Mouse (Mus musculus) thymus, adult 18-20 months (tissue): ENCODE measurements around the gene Ank3.

Experiments
- DNase-seq, 2 experiments: peaks; one replicate each; pipeline ENCODE4 v3.0.0; 2022; ENCODE audit warnings: mixed read lengths in 2 of 2

Gene Ank3

DNA sequence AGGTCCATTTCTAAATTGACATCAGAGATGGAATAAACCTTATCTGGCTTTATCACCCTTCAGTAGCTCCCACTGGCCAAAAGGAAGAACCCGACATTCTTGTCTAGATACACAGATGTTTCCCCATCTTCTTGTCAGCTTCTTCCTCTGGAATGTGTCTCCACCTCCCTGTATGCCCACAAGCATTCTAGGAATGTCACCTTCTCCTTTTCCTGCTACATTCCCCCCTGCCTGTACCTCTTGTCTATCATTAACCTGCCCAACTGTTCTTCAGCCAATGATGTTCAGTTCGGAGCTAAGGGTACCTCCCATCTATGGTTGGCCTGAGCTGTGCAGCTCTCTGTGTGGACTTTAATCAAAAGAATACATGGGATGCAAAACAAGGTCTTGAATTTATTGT, 272.4 kb downstream of the Ank3 start:
- DNase-seq: no peak

DNA sequence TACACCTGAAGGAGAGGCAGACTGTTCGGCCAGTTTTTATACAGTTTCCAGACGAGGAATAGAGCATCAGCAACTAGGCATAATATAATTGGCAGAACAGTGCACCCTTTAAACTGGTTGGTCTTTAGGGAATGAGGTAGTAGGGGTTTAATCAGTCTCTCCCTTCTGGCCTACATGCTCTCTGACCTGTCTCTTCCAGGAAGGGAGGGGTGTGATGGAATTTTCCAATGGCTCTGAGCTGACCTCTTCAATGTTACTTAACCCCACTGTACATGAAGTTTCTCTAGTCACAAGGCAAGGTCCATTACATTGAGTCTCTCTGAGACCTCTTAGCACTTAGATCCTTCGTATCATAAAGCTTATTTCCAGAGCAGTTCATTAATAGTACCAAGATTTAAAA, 272.9 kb downstream of the Ank3 start:
- no peak for DNase-seq

DNA sequence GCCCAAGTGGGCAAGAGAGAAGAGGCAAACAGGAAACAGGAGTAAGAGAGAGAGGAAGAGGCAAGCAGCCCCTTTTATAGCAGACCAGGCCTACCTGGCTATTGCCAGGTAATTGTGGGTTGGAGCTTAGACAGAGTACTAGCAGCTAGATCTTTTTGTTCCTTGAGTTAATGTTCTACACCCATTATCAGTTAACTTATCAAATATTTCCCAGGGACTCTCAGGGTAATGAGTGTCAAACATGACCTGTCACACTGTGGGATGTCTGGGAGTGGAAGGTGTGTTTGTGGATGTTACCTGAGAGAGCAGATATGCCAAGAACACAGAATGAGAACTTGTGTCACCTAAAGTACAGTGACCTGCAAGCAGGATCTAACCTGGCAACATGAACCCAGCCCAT, 274.0 kb downstream of the Ank3 start:
- DNase-seq: no peak

DNA sequence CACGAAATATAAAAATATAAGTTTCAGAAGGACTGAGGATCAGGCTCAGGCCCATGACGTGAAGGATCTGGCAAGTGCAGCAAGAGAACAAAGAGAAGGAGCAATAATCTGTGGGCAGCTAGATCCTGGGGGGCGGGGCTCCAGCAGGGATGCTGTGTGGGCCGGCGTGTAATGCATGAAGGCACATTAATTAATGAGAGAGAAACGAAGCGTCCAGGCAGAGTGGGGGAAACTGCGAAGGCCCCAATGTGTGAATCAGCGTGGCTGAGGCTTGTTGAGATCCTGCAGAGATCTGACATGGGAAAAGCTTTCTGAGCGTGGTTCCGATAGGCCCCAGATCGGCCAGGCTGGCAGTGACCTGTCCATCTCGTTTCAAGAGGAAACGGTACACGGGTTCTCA, 279.7 kb downstream of the Ank3 start:
- DNase-seq: no peak

DNA sequence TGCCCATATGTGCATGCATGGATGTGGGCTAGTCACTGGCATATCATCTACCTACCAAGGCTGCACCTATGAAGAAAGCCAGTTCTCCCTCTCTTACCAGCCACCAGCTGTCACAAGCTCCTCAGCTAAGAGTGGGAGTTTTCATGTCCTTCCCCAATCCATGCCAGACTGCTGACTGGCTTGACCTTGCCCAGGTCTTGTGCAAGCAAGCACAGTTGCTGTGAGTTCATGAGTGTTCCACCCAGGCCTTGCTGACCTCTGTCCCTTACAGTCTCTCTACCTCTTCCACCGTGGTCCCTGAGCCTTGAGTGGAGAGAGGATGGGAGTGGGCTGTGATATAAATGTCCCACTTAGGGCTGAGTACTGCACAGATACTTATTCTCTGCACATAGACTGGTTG, 287.8 kb downstream of the Ank3 start:
- no peak for DNase-seq

DNA sequence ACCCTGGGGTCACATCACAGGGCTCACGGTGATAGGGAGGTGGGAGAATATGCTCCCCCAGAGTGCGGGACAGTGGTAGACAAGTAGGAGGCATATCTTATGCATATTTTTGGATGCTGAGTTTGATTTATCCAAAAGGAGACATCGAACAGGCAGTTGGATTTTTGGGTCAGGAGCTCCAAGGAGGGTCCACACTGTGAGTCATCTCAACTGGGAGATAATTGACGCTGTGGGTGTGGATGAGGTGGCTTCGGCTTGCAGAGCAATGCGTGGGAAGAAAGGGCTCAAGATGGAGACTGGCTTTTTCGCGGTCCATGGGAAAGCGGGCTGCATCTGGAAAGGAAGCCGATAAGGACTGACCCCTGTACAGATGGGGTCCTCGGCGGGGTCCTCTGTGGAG, 290.5 kb downstream of the Ank3 start:
- no peak for DNase-seq

DNA sequence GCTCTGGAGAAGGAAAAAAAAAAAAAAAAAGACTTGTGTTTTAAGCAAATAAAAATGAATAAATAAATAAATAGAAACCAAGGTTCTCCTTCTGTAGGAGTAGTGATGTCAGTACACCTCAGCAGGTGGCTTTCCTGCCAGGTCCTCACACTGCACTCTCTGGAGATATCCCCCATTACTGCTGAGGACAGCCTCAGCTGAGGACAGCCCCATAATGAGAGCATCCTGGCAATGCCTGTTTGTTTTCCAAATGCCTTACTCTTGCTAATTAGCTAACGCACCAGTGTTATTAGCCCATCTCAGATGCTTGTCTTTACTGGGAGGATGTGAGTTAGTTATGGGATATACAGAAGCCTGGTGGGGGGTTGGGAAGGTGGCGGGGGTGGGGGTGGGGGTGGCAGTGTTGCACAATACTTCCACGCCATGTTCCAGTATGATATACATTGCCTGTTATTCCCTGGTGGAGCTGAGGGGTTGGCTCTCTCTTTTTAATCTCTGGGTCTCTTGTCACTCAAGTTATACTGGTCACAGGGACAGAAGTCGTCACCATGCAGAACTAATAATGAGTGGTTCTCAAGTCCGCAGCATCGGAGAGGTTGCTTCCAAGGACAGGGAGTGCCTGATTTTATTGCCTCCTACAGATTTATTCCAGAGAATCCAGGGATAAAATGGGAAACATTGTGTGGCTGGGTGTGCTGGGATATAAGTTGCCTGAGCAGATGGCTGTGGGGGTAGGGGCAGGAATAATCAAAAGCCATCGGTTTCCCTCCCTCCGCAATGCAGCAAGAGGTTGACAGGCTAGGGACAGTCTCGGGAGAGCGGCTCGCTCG, 291.8 kb downstream of the Ank3 start:
- no peak for DNase-seq

DNA sequence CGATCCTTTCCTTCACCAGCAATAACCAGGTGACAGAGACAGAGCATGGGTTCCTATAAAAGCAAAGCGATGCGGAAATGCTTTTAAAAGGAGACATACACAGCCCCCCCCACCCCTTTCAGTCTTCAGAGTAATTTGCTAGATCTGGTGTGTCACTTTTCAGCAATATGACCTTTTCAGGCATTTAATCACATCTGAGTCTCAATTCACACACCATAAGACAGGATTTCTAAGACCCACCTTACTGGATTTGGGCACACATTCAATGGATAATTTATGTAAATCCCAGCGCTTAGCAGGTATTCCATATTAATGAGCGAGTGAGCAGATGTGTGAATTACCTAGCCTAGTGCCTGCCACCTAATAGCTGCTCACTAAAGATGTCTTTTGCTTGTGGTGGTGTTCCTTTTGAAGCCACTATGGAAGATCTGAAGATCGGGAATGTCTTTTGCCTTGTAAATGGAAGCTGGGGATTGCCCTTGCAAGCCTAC, 292.4 kb downstream of the Ank3 start:
- no peak for DNase-seq

DNA sequence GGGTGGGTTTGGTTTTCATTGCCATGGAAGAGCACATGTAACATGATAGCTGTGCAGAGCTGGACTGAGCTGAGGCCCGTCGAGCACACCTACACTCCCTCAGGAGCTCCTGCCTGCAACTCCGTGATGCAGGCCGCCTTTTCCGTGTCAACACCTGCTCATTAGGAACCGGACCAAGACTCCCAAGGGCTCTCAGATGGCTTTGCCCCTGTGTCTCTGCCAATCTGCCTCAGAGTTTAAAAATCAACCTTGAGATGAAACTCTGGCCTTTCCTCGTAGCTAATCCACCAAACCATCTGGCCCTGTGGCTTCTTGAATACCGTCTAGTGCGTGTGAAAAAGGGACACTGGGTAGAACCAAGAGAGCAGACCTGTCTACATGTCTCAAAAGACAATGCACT, 297.4 kb downstream of the Ank3 start:
- no peak for DNase-seq

DNA sequence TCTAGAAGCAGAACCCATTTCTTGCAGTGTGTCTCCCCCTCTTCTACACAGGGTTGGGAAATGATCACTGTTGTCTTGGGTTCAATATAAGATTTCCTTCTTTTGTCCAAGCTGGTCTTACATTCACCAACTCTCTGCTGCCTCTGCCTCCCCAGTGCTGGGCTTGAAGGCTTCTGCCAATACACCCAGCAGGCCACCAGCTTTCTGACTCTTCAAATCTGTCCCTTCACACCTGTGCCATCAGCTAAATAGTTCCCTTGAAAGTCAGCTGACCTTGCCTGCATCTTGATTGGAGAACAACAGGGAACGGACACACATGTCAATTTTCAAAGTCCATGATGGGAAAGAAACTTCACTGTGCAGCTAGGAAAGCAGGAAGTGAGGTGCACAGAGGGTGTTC, 300.1 kb downstream of the Ank3 start:
- DNase-seq: no peak

DNA sequence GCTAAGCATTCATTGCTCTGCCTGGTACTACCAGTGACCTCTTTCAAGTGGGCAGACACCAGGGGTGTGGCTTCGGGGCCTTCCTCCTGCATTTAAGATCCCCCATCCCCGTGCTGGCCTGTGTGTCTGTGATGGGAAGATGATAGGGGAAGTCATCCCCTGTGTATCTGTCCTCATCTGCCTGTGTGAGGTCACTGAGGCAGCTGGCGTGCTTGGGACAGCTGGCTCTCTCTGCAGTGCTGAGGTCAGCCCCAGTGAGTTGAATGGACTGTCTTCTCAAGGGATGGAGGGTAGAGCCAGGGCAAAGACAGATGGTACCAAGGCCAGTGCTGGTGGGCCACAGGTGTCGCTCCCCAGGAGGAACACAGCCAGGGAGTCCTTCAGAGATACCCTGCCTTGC, 302.7 kb downstream of the Ank3 start:
- no peak for DNase-seq

DNA sequence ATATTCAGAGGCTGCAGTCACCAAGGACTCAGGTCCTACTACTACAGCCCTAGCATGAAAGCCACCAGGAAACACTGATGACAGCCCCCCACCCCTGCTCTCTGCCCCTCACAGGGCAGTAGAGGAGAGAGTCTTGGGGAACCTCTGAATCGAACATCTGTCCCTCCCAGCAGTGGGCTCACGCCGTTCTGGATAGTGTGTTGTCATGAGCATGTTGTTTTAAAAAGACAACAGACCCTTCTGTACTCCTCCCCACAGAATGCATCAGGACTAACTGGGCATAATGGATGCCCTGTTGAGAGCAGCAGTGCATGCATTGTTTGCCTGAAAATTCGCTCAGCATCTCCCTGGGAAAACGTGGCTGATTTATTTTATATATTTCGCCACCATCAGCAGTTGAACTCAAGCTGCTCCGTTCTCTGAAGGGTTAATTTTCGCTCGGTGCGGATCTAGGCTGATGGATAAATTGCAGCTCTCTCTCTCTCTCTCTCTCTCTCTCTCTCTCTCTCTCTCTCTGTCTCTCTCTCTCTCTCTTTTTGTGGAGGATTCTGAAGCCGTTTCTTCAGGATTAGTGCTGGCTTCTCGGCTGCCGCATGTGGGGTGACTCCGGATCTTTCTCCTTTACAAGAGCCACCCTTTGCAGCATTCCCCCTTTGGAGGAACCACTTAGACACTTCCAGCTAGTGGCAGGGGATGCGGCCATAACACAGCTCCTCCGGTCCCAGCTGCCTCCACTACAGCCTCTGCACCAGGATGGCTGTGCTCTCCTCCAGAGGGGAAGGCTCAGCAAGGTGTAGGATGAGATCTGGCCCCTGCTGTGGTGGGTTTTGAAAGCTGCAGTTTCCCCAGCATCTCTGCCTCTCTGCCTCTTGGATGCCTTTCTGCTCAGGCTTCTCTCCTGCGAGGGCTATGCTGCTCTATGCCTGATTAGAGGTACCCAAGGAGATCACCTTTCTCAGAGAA, 307.5 kb downstream of the Ank3 start:
- DNase-seq: no peak

DNA sequence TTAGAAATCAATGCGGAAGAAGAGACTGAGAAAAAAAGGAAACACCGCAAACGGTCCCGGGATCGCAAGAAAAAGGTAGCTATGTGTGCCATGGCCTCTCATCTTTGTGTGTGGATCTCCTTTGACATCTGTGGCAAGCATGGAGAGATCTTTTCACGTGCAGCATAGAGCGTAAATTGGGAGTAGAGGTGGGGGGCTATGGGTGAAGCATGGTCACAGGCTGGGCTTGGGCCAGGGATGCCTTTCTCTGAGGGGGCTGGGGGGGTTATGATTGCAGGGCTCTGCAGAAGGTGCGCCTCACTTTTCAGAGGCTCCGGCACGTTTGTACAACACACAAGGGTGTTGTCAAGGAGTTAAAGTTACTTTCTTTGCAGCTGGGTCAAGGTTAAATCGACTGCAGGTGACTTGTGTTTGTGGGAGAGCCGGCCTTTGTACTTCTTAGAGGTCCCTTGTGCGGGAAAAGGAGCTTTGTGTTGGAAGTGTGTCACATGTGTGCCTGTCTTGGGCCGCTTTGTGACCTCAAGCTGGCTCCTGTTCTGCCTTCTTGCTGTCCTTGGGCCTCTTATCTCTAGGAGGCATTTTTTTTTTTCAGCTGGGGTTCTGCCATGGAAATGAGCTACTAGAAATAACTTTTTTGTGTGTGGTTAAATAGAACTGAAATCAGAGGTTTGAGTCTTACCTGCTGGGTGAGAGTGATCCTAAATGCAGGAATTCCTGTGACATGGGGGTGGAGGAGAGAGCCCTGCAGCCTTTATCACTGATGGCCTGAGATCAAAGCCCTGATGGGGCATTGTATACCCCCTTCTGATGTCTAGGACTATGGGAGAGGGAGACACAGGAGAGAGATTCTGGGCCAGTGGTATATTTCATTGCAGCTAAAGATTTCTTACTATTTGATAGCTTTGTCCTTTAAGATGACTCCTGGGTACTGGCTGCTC, 308.5 kb downstream of the Ank3 start:
- no peak for DNase-seq

DNA sequence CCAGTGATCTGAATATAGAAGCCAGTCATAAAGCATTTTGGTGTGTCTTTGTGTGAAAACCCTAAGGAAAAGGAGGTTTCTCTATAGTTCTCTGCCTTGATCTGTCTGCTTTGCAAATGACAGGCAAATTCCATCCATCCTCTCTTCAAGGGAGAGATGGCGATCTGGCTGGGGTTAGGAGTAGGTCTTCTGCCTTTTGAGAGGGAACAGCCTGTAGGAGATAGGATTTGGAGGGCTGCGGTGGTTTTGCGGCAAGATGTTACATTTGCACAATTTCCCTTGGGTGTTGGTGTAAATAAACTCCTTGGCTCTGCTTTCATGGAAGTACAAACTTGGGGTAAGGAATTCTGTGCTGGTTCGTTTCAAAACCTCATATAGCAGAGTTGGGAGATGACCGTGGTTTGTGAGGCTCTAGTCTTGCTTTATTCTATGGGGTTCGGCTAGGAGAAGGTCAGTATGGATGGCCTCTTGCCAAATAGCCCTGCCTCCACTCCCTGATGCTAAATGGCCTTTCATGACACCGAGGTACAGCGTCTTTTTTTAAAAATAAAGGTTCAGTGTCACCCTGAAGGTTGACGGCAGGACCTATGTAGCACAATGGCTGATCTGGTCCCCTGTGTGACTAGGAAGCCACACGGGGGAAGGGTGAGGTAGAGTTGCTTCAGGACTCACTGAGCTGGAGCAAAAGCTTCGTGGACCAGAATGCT, 309.4 kb downstream of the Ank3 start:
- no peak for DNase-seq

DNA sequence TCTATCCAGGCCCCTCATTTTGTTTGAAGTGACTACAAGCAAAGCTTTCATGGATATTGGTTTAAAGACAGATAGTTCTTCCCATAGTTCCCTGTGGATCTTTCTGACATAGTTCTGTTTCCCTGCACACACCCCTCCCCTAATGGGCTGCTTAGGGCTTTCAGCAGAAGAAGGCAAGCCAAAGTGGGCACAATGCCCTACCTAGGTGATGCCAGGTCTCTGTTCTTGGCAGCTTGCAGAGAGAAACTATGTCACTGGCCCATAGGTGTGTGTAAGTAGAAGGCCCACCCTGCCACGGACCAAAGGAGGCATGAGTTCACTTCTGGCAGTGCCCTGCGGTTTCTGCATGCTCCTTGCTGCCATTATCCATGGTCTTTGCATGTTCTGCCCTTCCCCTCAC, 311.1 kb downstream of the Ank3 start:
- no peak for DNase-seq

DNA sequence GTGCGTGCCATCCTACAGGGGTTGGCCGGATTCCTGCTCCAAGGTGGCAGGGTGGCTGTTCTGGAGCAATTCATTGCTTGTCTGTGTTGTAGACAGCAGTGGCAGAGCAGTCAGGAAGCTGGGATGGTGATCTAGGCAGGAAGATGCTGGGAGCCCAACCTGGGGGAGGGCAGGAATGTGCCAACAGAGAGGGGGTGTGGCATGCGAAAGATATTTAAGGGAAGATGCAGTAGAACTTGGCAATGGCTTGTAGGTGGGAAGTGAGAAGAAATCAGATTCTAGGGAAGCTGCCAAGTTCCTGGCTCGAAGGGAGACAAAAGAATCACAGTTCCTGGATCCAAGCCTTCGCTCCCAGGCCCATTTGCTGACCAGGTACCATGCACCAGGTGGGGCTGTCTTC, 312.2 kb downstream of the Ank3 start:
- no peak for DNase-seq

DNA sequence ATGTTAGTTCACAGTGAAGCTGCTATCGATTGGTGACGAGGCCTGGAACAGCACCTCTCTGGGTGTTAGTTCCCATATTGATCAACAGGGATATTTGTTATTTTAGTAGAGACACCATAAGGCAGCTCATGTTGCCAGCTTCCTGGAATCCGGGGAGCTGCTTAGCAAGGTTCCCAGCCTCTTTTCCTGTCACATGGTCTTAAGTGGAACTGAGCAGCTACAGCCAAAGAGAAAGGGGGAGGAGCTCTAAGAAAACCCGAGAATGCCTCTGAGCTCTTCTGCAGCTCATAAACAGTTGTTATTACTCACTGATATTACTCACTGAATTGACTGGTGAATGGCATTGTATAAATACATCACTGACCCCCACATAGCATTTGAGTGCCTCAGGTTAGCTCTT, 318.3 kb downstream of the Ank3 start:
- DNase-seq: no peak

DNA sequence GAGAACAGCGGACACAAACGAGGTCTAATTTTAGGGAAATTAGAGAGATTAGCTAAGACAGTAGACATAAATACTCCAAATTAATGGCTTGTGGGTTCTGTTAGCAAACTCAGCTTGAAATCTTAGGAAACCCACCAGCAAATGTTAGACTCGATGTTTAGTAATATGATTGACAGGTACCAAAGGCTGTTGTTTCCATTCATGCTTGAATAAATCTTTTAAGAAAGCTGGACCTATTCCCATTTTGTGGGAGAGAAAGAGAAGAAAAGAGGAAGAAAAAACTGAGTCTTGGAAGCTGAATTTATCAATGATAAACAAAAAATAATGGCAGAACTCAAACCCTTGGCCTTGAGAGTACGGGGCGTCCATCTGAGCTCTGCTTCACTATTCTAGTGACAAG, 320.8 kb downstream of the Ank3 start:
- DNase-seq: no peak

DNA sequence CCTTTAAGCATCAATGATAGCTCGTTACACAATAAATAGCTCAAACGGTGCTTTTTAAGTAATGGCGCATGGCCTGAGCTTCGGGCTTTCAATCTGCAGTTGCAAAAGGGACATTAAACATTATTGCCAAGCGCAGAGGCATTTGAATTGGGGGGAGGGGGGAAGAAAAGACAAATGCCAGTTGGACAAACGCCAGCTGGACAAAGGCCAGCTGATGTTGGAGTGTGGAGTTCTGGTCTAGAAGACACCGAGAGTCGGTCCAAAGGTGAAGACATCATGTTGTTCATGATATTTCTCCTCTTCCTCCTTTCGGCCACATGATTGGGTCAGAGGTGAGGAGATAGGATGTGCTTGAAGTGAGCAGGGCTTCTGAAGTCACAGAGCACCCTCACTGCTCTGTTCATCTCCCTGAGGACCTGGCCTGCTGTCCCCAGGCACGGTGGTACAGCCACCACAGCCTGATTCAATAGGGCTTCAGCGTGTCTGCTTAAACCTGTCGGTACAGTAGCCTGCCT, 321.4 kb downstream of the Ank3 start:
- DNase-seq: no peak

DNA sequence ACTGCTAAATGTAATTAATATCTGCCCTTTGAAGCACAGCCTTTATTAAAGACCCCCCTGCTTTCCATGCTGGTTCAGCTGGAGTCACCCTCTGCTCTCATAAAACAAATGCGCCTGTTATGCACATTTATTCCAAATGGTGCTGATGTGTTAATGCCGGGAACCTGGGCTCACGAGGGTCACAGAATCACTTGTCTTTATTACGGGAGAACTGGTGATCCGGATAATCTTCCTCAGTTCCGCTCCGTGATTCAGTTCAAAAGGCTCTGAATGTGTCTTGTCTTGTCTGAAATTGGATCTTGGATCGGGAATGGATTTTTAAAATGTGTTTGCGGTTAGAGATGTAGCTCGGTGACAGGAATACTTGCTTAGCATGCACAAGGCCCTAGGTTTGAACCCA, 321.9 kb downstream of the Ank3 start:
- DNase-seq: no peak

DNA sequence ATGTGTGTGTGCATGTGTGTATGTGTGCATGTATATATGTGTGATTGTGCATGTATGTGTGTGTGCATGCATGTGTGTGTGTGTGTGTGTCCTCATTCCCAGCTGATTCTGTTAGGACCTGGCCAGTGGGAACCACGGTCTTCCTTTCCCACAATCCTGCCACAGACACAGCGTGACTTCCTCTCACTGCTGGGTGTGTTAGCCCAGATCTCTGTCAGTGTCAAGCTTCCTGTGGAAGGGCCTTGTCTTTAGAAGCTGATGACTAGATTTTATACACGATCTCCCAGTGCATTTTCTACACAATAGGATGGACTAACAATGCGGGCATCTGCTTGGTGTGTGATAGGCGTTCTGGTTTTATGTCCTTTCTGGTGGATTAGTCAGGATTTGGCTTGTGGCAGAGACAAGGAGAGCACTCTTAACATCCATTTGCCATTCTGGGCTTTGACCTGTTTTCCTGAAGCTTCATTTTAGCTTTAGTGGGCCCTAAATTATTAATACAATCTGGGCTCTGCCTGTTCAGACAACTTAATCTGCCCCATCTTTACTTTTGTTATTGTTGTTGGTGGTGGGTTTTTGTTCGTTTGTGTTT, 322.4 kb downstream of the Ank3 start:
- no peak for DNase-seq
